Mouse (Mus musculus) liver, embryonic 11.5 days (tissue): ENCODE results near the gene Sergef. TPM values are rescaled to one million over a fixed set of nuclear protein-coding genes. Genes with fewer than 3 reads are reported as not detected.

Experiments used
- ATAC-seq: fragments of 200-750 bp; cut with Nextera tagmentation; replicated peaks from 2 replicates; pipeline ENCODE4 v1.8.0; 2017; ENCODE audit warnings: moderate number of reproducible peaks, mild to moderate bottlenecking, moderate TSS enrichment, moderate library complexity; ENCODE audit not compliant: low FRiP score
- DNase-seq: peaks from one replicate; pipeline ENCODE4 v3.0.0-alpha.2; 2017; ENCODE audit warnings: low spot score
- H3K27ac ChIP-seq: fragments of 300-500 bp; sonication (generic); 2 replicates; pipeline ENCODE4 v1.5.1; 2014; ENCODE audit warnings: mild to moderate bottlenecking, low read depth, low read length, control low read depth
- H3K27me3 ChIP-seq: fragments of 300-500 bp; sonication (generic); replicated peaks from 2 replicates; pipeline ENCODE4 v1.6.1; 2014; ENCODE audit warnings: low read length, mixed read lengths; ENCODE audit not compliant: control insufficient read depth, insufficient read depth
- H3K36me3 ChIP-seq: fragments of 300-500 bp; sonication (generic); 2 replicates; pipeline ENCODE4 v1.6.1; 2014; ENCODE audit warnings: mild to moderate bottlenecking, low read length, moderate library complexity, mixed read lengths; ENCODE audit not compliant: control insufficient read depth, insufficient read depth
- H3K4me1 ChIP-seq: fragments of 300-500 bp; sonication (generic); replicated peaks from 2 replicates; pipeline ENCODE4 v1.6.1; 2014; ENCODE audit warnings: low read length, mixed read lengths; ENCODE audit not compliant: control insufficient read depth, insufficient read depth
- H3K4me2 ChIP-seq: fragments of 300-500 bp; sonication (generic); 2 replicates; pipeline ENCODE4 v1.6.1; 2014; ENCODE audit warnings: mild to moderate bottlenecking, control low read depth, moderate library complexity
- H3K4me3 ChIP-seq: fragments of 300-500 bp; sonication (generic); 2 replicates; pipeline ENCODE4 v1.5.1; 2014; ENCODE audit warnings: low read depth, low read length, control low read depth
- H3K9ac ChIP-seq: fragments of 300-500 bp; sonication (generic); 2 replicates; pipeline ENCODE4 v1.6.1; 2014; ENCODE audit warnings: low read depth, low read length, control low read depth
- H3K9me3 ChIP-seq: fragments of 300-500 bp; sonication (generic); 2 replicates; pipeline ENCODE4 v1.6.1; 2016; ENCODE audit warnings: low read length, inconsistent platforms, mixed read lengths; ENCODE audit not compliant: control insufficient read depth
- WGBS: fragments of 180-500 bp; shearing (Covaris S2); extraction: QIAGEN DNeasy Blood & Tissue Kit; methylation state at CpG from one replicate; pipeline ENCODE4 v1.1.7; 2014; 5-methylcytosine and 5-hydroxymethylcytosine counted together
- polyA plus RNA-seq: library from polyadenylated mRNA; unstranded; fragments of >200 nt; fragmentation: Nextera tagmentation; extraction: Ambion mirVana; gene quantifications from 2 replicates; pipeline ENCODE4 v1.2.1, GENCODE M21; 2014

The Sergef gene
- polyA plus RNA-seq, 1 experiment from 2014 or later = 13.2 TPM

- no peak overlapping the region for H3K27ac ChIP-seq
- ATAC-seq = no peak
- DNase-seq = no peak
- H3K9ac ChIP-seq = no peak overlapping the region
- no peak overlapping the region for H3K4me3 ChIP-seq
- no peaks in the 10 kb centered on the region for H3K36me3 ChIP-seq
- H3K4me2 ChIP-seq = no peak overlapping the region
- H3K4me1 ChIP-seq = no peaks in the 10 kb centered on the region
- peaks cover 5% of the 10 kb centered on the region for H3K27me3 ChIP-seq
- H3K9me3 ChIP-seq = no peaks in the 10 kb centered on the region
- 77% methylated on average over 7 of the region's 7 CpGs for WGBS
These were observed 234.9 kb downstream of the Sergef start for GRCm38 (mm10) chr7:46404756-46405155.

- no peak for ATAC-seq
- Histone ChIP-seq H3K27ac (no peak overlapping the region), H3K4me3 (no peak overlapping the region), H3K4me2 (no peak overlapping the region), H3K9me3 (no peaks in the 10 kb centered on the region), H3K36me3 (no peaks in the 10 kb centered on the region), H3K9ac (no peak overlapping the region), H3K27me3 (peaks cover 13% of the 10 kb centered on the region), H3K4me1 (no peaks in the 10 kb centered on the region)
- WGBS = 77% methylated on average over 15 of the region's 15 CpGs
- DNase-seq = no peak
These were observed 235.8 kb downstream of the Sergef start for GRCm38 (mm10) chr7:46403616-46404485.

GRCm38 (mm10) chr7:46401371-46402180 lies 238.0 kb downstream of the Sergef start:
- Histone ChIP-seq H3K27me3 (peaks cover 35% of the 10 kb centered on the region), H3K27ac (no peak overlapping the region), H3K4me1 (no peaks in the 10 kb centered on the region), H3K9ac (no peak overlapping the region), H3K4me3 (no peak overlapping the region), H3K9me3 (no peaks in the 10 kb centered on the region), H3K36me3 (no peaks in the 10 kb centered on the region), H3K4me2 (no peak overlapping the region)
- ATAC-seq (no peak), DNase-seq (no peak)
- 77% methylated on average over 3 of the region's 3 CpGs for WGBS

GRCm38 (mm10) chr7:46400346-46400745 lies 239.3 kb downstream of the Sergef start:
- H3K27ac ChIP-seq = no peak overlapping the region
- no peak overlapping the region for H3K4me3 ChIP-seq
- no peaks in the 10 kb centered on the region for H3K36me3 ChIP-seq
- ATAC-seq (no peak), DNase-seq (no peak)
- H3K9me3 ChIP-seq = no peaks in the 10 kb centered on the region
- H3K4me1 ChIP-seq = 0 out of 2 replicates have a peak, but pooled peaks cover 6% of the 10 kb centered on the region
- no peak overlapping the region for H3K4me2 ChIP-seq
- peaks cover 48% of the 10 kb centered on the region for H3K27me3 ChIP-seq
- H3K9ac ChIP-seq = no peak overlapping the region
- WGBS = 67% methylated on average over 8 of the region's 8 CpGs

- H3K4me3 ChIP-seq = no peak overlapping the region
- H3K4me1 ChIP-seq = 0 out of 2 replicates have a peak, but pooled peaks cover 6% of the 10 kb centered on the region
- no peak for DNase-seq
- H3K9me3 ChIP-seq = no peaks in the 10 kb centered on the region
- no peak overlapping the region for H3K9ac ChIP-seq
- H3K4me2 ChIP-seq = no peak overlapping the region
- 67% methylated on average over 1 of the region's 1 CpGs for WGBS
- H3K27ac ChIP-seq = no peak overlapping the region
- H3K36me3 ChIP-seq = no peaks in the 10 kb centered on the region
- ATAC-seq = no peak
- H3K27me3 ChIP-seq = peaks cover 54% of the 10 kb centered on the region
These were observed 239.9 kb downstream of the Sergef start for GRCm38 (mm10) chr7:46399676-46400075.

GRCm38 (mm10) chr7:46398612-46399011 lies 241.0 kb downstream of the Sergef start:
- Histone ChIP-seq H3K27ac (no peak overlapping the region), H3K4me1 (0 out of 2 replicates have a peak, but pooled peaks cover 6% of the 10 kb centered on the region), H3K36me3 (no peaks in the 10 kb centered on the region), H3K4me2 (no peak overlapping the region), H3K9ac (no peak overlapping the region), H3K4me3 (no peak overlapping the region), H3K9me3 (no peaks in the 10 kb centered on the region), H3K27me3 (peaks cover 64% of the 10 kb centered on the region)
- DNase-seq = no peak
- no peak for ATAC-seq
- WGBS = 30% methylated on average over 4 of the region's 4 CpGs

- Histone ChIP-seq H3K27ac (no peak overlapping the region), H3K9me3 (no peaks in the 10 kb centered on the region), H3K36me3 (no peaks in the 10 kb centered on the region), H3K4me1 (0 out of 2 replicates have a peak, but pooled peaks cover 6% of the 10 kb centered on the region), H3K4me2 (no peak overlapping the region; the same call in 1 of the 2 replicates), H3K27me3 (peaks cover 68% of the 10 kb centered on the region), H3K9ac (no peak overlapping the region), H3K4me3 (no peak overlapping the region; the same call in 1 of the 2 replicates)
- 11% methylated on average over 70 of the region's 70 CpGs for WGBS
- DNase-seq (no peak), ATAC-seq (no peak)
These were observed 241.8 kb downstream of the Sergef start for GRCm38 (mm10) chr7:46397732-46398333.

GRCm38 (mm10) chr7:46396928-46397731 lies 242.5 kb downstream of the Sergef start:
- peak overlapping the region; percentile 49 for H3K4me3 ChIP-seq

More at GRCm38 (mm10) chr7:46396928-46397731, 242.5 kb downstream of the Sergef start:
- no peaks in the 10 kb centered on the region for H3K36me3 ChIP-seq
- DNase-seq (no peak), ATAC-seq (no peak)
- H3K9me3 ChIP-seq = no peaks in the 10 kb centered on the region
- H3K9ac ChIP-seq = no peak overlapping the region
- 0 out of 2 replicates have a peak, but pooled peaks cover 6% of the 10 kb centered on the region for H3K4me1 ChIP-seq
- peaks cover 68% of the 10 kb centered on the region for H3K27me3 ChIP-seq
- H3K27ac ChIP-seq = no peak overlapping the region
- H3K4me2 ChIP-seq = peak overlapping the region; percentile 79
- WGBS = 3% methylated on average over 63 of the region's 64 CpGs
